Mouse (Mus musculus) CH12.LX (cell line): Measurements from ENCODE around the gene Rasl11b.

ENCODE experiments used
- CHD1 ChIP-seq: IDR thresholded peaks from 2 replicates; pipeline ENCODE4 v1.6.1; 2012; ENCODE audit warnings: low read depth, low read length, improper control_type of control experiment, inconsistent platforms
- CTCF ChIP-seq, 2 experiments: IDR thresholded peaks in 1 of 2; conservative IDR thresholded peaks in 1 of 2; 2 replicates each; pipeline ENCODE4 v1.5.1; 2011 to 2012; ENCODE audit warnings: low read depth in 2 of 2, low read length in 2 of 2, improper control_type of control experiment in 1 of 2, inconsistent platforms in 1 of 2, mild to moderate bottlenecking in 1 of 2, moderate library complexity in 1 of 2
- E2F4 ChIP-seq: IDR thresholded peaks from 2 replicates; pipeline ENCODE4 v1.6.1; 2011; ENCODE audit warnings: low read depth, low read length, improper control_type of control experiment; ENCODE audit not compliant: insufficient replicate concordance
- HCFC1 ChIP-seq: IDR thresholded peaks from 2 replicates; pipeline ENCODE4 v1.6.1; 2012; ENCODE audit warnings: low read depth, mild to moderate bottlenecking, inconsistent platforms, low read length, improper control_type of control experiment
- JUND ChIP-seq: conservative IDR thresholded peaks from 2 replicates; pipeline ENCODE4 v1.6.1; 2011; ENCODE audit warnings: low read depth, low read length, improper control_type of control experiment
- MAFK ChIP-seq: IDR thresholded peaks from 2 replicates; pipeline ENCODE4 v1.6.1; 2011; ENCODE audit warnings: low read length, improper control_type of control experiment; ENCODE audit not compliant: insufficient replicate concordance
- PAX5 ChIP-seq: IDR thresholded peaks from 2 replicates; pipeline ENCODE4 v1.6.1; 2012; ENCODE audit warnings: low read length, inconsistent platforms, mixed read lengths
- POLR2A ChIP-seq: IDR thresholded peaks from 2 replicates; pipeline ENCODE4 v1.6.1; 2011; ENCODE audit warnings: low read depth, mild to moderate bottlenecking, improper control_type of control experiment, low read length
- USF1 ChIP-seq: IDR thresholded peaks from 2 replicates; pipeline ENCODE4 v1.6.1; 2014; ENCODE audit warnings: low read depth, mild to moderate bottlenecking, inconsistent platforms, low read length, improper control_type of control experiment
- USF2 ChIP-seq: conservative IDR thresholded peaks from 2 replicates; pipeline ENCODE4 v1.6.1; 2011; ENCODE audit warnings: low read depth, low read length, improper control_type of control experiment

DNA sequence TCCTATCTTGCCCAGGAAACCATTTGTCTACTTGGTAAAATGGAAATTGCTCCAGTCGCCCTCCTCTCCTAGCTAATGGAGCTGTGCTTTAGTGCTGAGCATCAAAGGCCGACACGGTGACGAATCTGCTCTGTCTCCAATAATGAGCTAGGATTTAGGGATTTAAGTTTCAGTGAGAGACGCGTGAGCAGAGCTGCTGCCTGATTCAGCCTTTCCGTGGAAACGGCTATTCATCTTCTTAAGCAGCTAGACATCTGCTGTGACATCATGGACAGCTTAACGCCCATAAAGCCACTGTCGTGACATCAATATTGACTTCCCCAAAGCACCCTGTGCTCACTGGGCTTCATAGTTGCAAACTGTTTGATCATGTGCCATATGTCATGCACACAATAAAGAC, 14.9 kb upstream of the Rasl11b start:
- TF ChIP-seq JUND (no peak), MAFK (no peak), CHD1 (no peak), E2F4 (no peak), HCFC1 (no peak), PAX5 (no peak), POLR2A (no peak), CTCF (conservative IDR thresholded peaks at IDR 0.05 in 1 of 2, IDR thresholded peaks at IDR 0.05 in 1 of 2; ENCODE audit: low read depth in 2 of 2, low read length in 2 of 2) (no peak), USF2 (no peak), USF1 (no peak)
